Mouse (Mus musculus) liver, embryonic 11.5 days (tissue): Measurements from ENCODE around the gene Ptpn13. TPM values are rescaled to one million over a fixed set of nuclear protein-coding genes. Genes with fewer than 3 reads are reported as not detected.

Experiments used
- ATAC-seq: fragments of 200-750 bp; cut with Nextera tagmentation; replicated peaks from 2 replicates; pipeline ENCODE4 v1.8.0; 2017; ENCODE audit warnings: moderate number of reproducible peaks, mild to moderate bottlenecking, moderate TSS enrichment, moderate library complexity; ENCODE audit not compliant: low FRiP score
- DNase-seq: peaks from one replicate; pipeline ENCODE4 v3.0.0-alpha.2; 2017; ENCODE audit warnings: low spot score
- H3K27ac ChIP-seq: fragments of 300-500 bp; sonication (generic); 2 replicates; pipeline ENCODE4 v1.5.1; 2014; ENCODE audit warnings: mild to moderate bottlenecking, low read depth, low read length, control low read depth
- H3K27me3 ChIP-seq: fragments of 300-500 bp; sonication (generic); replicated peaks from 2 replicates; pipeline ENCODE4 v1.6.1; 2014; ENCODE audit warnings: low read length, mixed read lengths; ENCODE audit not compliant: control insufficient read depth, insufficient read depth
- H3K36me3 ChIP-seq: fragments of 300-500 bp; sonication (generic); 2 replicates; pipeline ENCODE4 v1.6.1; 2014; ENCODE audit warnings: mild to moderate bottlenecking, low read length, moderate library complexity, mixed read lengths; ENCODE audit not compliant: control insufficient read depth, insufficient read depth
- H3K4me1 ChIP-seq: fragments of 300-500 bp; sonication (generic); replicated peaks from 2 replicates; pipeline ENCODE4 v1.6.1; 2014; ENCODE audit warnings: low read length, mixed read lengths; ENCODE audit not compliant: control insufficient read depth, insufficient read depth
- H3K4me2 ChIP-seq: fragments of 300-500 bp; sonication (generic); 2 replicates; pipeline ENCODE4 v1.6.1; 2014; ENCODE audit warnings: mild to moderate bottlenecking, control low read depth, moderate library complexity
- H3K4me3 ChIP-seq: fragments of 300-500 bp; sonication (generic); 2 replicates; pipeline ENCODE4 v1.5.1; 2014; ENCODE audit warnings: low read depth, low read length, control low read depth
- H3K9ac ChIP-seq: fragments of 300-500 bp; sonication (generic); 2 replicates; pipeline ENCODE4 v1.6.1; 2014; ENCODE audit warnings: low read depth, low read length, control low read depth
- H3K9me3 ChIP-seq: fragments of 300-500 bp; sonication (generic); 2 replicates; pipeline ENCODE4 v1.6.1; 2016; ENCODE audit warnings: low read length, inconsistent platforms, mixed read lengths; ENCODE audit not compliant: control insufficient read depth
- WGBS: fragments of 180-500 bp; shearing (Covaris S2); extraction: QIAGEN DNeasy Blood & Tissue Kit; methylation state at CpG from one replicate; pipeline ENCODE4 v1.1.7; 2014; 5-methylcytosine and 5-hydroxymethylcytosine counted together
- polyA plus RNA-seq: library from polyadenylated mRNA; unstranded; fragments of >200 nt; fragmentation: Nextera tagmentation; extraction: Ambion mirVana; gene quantifications from 2 replicates; pipeline ENCODE4 v1.2.1, GENCODE M21; 2014

The Ptpn13 gene
- polyA plus RNA-seq, 1 experiment from 2014 or later, result 9.5 TPM

DNA sequence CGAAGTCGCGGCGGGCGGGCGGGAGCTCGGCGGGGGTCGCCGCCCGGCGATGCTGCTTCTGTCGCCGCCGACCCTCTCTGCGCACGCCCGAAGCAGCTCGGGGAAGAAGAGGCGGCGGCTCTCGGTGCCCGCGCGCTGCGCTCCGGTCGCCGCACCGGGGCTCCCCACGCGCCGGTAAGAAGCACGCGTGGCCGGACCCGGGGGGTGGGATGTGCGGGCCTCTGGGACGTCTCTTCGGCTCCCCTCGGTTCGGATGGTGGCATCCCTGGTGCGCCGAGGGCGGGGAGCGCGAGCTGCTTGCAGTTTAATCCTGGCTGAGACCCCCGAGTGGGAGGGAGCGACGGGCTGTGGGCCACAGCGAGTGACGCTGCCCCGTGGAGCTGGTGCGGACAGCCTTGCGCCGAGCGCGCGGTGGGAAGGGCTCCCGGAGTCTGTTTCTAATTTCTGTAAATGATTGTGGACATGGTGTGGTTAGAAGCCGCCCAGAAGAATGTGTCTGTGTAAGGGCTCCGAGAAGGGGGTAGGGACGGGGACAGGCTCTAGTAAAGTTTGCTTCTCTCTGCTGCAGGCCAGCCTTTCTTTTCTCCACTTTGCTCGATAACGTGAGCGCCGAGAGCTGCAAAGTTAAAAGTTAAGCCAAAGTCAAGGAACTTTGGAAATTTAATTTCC, 505 bp downstream of the Ptpn13 start:
- H3K27ac ChIP-seq, result peak overlapping the region; percentile 63
- WGBS, result under 1% methylated on average over 60 of the region's 67 CpGs
- ATAC-seq (peak; percentile 10; the same call in 1 of the 2 replicates), DNase-seq (peak; percentile 63)
- peak overlapping the region; percentile 83 for H3K4me3 ChIP-seq
- peak overlapping the region; percentile 99 for H3K4me2 ChIP-seq
- H3K36me3 ChIP-seq, result no peaks in the 10 kb centered on the region
- H3K27me3 ChIP-seq, result no peaks in the 10 kb centered on the region
- H3K9ac ChIP-seq, result peak overlapping the region; percentile 75
- H3K4me1 ChIP-seq, result peaks cover 24% of the 10 kb centered on the region
- H3K9me3 ChIP-seq, result no peaks in the 10 kb centered on the region

DNA sequence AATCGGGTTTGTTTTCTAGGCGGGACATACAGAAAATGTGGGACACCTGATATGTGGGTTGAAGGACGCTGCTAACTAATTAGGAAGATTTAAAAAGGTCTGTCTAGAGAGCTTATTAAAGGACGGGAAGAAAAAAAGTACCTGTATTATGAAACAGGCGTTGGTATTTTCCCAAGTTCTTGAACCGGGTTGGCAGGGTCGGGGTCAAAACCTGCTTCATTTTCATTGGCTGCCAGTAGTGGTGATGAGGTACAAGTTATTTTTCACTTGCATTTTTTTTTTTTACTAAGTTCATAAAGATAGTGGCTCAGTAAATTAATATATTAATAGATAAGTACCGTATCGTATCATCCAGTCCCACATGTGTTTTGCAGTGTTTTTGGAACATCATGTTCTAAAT, 1.3 kb downstream of the Ptpn13 start:
- Histone ChIP-seq H3K36me3 (no peaks in the 10 kb centered on the region), H3K4me1 (peaks cover 24% of the 10 kb centered on the region), H3K4me3 (peak overlapping the region; percentile 83), H3K9ac (peak overlapping the region; percentile 75; the same call in 1 of the 2 replicates), H3K9me3 (no peaks in the 10 kb centered on the region), H3K4me2 (peak overlapping the region; percentile 99), H3K27me3 (no peaks in the 10 kb centered on the region), H3K27ac (no peak overlapping the region)
- ATAC-seq, result no peak
- WGBS, result 13% methylated on average over 9 of the region's 9 CpGs
- no peak for DNase-seq

DNA sequence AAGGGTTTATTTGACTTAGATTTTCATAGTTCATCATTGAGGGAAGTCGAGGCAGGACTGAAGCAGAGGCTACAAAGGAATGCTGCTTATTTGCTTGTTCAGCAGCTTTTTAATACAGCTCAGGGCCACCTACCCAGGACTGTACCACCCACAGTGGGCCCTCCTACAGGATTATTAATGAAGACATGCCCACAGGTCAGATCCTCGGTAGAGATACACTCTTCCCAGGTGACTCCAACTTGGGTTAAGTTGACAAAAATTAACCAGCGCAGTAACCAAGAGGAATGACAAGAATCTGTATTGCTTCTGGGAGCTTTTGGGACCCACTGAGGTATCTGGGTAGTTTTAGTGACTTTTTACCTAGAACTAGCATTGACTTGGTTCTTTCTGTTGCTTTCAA, 6.0 kb downstream of the Ptpn13 start:
- WGBS, result 83% methylated on average over 3 of the region's 3 CpGs
- H3K4me3 ChIP-seq, result no peak overlapping the region
- no peaks in the 10 kb centered on the region for H3K36me3 ChIP-seq
- H3K27me3 ChIP-seq, result no peaks in the 10 kb centered on the region
- peaks cover 9% of the 10 kb centered on the region for H3K4me1 ChIP-seq
- H3K27ac ChIP-seq, result no peak overlapping the region
- H3K4me2 ChIP-seq, result no peak overlapping the region
- no peak for DNase-seq
- no peak overlapping the region for H3K9ac ChIP-seq
- H3K9me3 ChIP-seq, result no peaks in the 10 kb centered on the region
- no peak for ATAC-seq

DNA sequence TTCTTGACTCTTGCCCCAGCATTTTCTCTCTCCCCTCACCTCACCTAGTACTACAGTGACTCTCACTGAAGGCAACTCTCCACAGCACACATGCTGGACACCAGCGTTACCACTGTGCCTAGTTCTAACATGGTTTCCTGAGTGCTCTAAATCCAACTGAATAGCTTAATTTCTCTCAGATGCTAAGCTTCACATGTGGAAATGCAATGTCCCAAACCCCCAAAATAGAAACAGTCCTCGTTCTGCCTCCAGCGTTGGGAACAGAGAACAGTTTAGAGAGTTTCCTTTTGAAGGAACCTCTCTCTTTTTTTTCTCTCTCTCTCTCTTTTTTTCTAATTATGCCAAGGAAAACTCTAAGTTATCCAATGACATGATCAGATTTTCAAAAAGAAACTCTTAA, 6.5 kb downstream of the Ptpn13 start:
- DNase-seq, result no peak
- ATAC-seq, result no peak
- H3K27me3 ChIP-seq, result no peaks in the 10 kb centered on the region
- no peak overlapping the region for H3K4me3 ChIP-seq
- H3K4me1 ChIP-seq, result peaks cover 13% of the 10 kb centered on the region
- no peak overlapping the region for H3K27ac ChIP-seq
- H3K9ac ChIP-seq, result no peak overlapping the region
- no peak overlapping the region for H3K4me2 ChIP-seq
- H3K9me3 ChIP-seq, result no peaks in the 10 kb centered on the region
- H3K36me3 ChIP-seq, result no peaks in the 10 kb centered on the region
- WGBS, result 72% methylated on average over 3 of the region's 3 CpGs

DNA sequence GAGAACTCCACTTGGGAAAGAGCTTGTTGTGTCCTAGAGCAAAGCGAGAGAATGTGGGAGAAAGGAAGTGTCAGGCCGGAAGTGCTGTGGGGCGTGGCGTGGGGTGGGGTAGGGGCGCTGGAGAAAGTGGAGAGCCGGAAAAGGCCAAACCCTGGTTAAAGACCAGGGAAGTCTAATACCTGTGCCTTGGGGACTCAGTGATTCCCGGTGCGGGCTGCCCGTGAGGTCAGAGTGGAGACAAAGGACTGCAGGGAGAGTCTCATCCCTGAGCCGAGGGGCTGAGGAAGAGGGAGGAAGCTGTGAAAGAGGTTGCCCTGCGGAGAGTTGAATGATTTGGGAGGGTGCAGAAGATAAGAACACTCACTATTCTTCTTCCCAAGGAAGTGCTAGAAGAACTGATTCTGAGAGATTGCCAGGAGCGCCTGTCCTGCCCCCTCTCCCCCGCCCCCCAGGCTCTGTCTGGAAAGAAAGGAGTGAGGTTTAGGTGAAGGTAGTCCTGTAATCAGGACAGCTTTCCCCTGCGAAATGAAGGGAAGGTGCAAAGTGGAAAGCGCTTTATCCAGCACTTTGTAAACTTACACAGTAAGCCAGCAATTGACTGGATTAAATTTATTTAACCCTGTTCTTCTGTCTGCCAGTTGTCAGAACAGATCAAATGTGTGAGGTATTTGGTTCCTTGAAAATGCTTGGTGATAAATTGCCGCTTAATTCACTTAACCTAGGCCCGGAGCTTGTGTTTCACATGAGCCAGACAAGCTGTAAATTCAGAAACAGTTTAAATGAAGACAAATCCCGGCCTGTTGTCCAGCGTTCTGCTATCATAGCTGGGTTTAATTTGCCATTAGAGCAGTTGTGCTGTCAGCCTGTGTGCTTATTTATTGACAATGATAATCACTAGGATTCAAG, 11.3 kb downstream of the Ptpn13 start:
- DNase-seq (peak; percentile 50), ATAC-seq (peak; percentile 18; the same call in 1 of the 2 replicates)
- peak overlapping the region; percentile 18 for H3K4me3 ChIP-seq
- no peaks in the 10 kb centered on the region for H3K9me3 ChIP-seq
- H3K9ac ChIP-seq, result peak overlapping the region; percentile 13; the same call in 1 of the 2 replicates
- peaks cover 22% of the 10 kb centered on the region for H3K4me1 ChIP-seq
- H3K27ac ChIP-seq, result no peak overlapping the region
- WGBS, result 8% methylated on average over 19 of the region's 19 CpGs
- H3K27me3 ChIP-seq, result no peaks in the 10 kb centered on the region
- no peaks in the 10 kb centered on the region for H3K36me3 ChIP-seq
- H3K4me2 ChIP-seq, result peak overlapping the region; percentile 63

DNA sequence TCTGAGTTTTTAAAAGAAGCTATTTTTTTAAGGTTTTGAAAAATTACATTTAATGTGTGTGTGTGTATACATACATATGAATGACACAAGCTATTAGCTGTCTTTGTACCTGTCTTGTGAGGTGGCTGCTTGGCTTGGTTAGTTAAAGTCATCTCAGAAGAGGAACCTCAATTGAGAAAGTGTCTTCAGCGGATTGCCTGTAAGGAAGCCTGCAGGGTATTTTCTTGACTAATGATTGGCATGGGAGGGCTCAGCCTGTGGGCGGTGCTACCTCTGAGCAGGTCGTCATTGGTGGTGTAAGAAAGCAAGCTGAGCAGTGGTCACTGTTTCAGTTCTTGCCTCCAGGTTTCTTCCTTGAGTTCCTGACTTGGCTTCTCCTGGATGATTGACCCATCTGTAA, 12.7 kb downstream of the Ptpn13 start:
- no peak overlapping the region for H3K27ac ChIP-seq
- no peak overlapping the region for H3K9ac ChIP-seq
- WGBS, result 37% methylated on average over 3 of the region's 3 CpGs
- DNase-seq, result no peak
- H3K9me3 ChIP-seq, result no peaks in the 10 kb centered on the region
- ATAC-seq, result peak; percentile 48; the same call in 1 of the 2 replicates
- H3K36me3 ChIP-seq, result no peaks in the 10 kb centered on the region
- no peak overlapping the region for H3K4me2 ChIP-seq
- no peak overlapping the region for H3K4me3 ChIP-seq
- peaks cover 22% of the 10 kb centered on the region for H3K4me1 ChIP-seq
- no peaks in the 10 kb centered on the region for H3K27me3 ChIP-seq

DNA sequence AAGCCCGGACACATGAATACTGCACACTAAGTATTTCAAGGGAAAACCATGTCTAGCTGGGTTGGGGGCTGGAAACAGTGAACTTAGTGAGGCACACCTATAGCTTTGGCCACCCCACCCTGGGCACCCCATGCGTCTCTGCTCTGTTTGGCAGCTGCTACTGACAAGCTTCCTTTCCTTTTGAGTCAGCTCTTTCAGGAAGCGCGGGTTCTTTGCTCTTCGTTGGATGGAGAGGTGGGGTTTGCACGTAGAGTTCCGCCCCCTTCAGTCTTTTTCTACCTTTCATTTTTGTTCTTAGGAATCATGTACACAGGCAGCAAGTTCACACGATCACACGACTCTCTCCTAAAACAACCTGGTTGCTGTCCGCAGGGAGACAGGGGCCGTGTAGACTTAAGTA, 14.2 kb downstream of the Ptpn13 start:
- 72% methylated on average over 11 of the region's 11 CpGs for WGBS
- Histone ChIP-seq H3K4me3 (no peak overlapping the region), H3K36me3 (no peaks in the 10 kb centered on the region), H3K27me3 (no peaks in the 10 kb centered on the region), H3K9ac (no peak overlapping the region), H3K4me2 (no peak overlapping the region), H3K27ac (no peak overlapping the region), H3K9me3 (no peaks in the 10 kb centered on the region), H3K4me1 (peaks cover 25% of the 10 kb centered on the region)
- ATAC-seq, result no peak
- DNase-seq, result no peak

DNA sequence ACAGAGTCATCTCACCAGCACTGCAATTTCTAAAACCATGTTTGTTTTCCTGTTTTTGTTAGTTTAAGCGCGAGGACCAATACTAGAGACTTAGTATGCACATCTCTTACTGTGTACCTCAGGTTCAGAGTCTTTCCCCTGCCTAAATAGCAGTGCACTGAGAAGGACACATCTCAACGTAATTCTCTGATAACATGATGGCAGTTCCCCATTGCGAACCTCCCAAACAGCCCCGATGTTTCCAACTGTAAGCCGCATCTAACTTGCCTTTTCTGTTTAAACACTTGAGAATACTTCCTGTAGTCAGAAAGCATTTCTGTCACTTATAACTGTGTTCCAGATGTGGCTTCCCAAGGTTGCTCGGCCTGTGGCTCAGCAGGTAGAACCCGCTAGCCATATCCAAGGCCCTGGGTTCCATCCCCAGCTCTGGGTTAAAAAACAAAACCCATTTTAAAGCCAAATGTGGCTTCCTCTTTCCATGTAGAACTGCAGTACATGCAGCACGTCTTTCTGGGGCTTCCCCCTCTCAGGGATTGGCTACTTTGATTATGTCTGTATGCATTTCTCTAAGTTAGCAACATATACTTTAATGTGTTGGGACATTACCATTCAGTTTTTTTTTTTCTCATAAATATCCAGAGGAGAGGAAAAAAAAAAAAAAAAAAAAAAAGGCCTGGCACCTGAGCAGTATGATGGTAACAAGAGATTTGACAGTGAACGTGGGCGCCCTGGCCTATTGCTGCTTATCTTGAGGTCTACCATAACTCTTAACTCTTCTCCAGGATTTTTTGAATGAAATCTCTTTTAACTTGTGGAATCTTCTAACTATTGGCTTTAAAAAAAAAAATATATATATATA, 15.7 kb downstream of the Ptpn13 start:
- Histone ChIP-seq H3K9me3 (no peaks in the 10 kb centered on the region), H3K4me2 (no peak overlapping the region), H3K36me3 (no peaks in the 10 kb centered on the region), H3K4me3 (no peak overlapping the region), H3K4me1 (peaks cover 25% of the 10 kb centered on the region), H3K27ac (no peak overlapping the region), H3K9ac (no peak overlapping the region), H3K27me3 (no peaks in the 10 kb centered on the region)
- WGBS, result 76% methylated on average over 11 of the region's 11 CpGs
- ATAC-seq (no peak), DNase-seq (no peak)
